Mouse (Mus musculus): ENCODE measurements at regions not wholly inside any gene's neighbourhood (a gene's known extent, or its start where the extent isn't known, plus 50 kb on each side); places are given as distances from the start of the nearest gene placed in this dataset.
A peak's percentile ranks its signal among the peaks of the same experiment; 100 is the strongest.

DNA sequence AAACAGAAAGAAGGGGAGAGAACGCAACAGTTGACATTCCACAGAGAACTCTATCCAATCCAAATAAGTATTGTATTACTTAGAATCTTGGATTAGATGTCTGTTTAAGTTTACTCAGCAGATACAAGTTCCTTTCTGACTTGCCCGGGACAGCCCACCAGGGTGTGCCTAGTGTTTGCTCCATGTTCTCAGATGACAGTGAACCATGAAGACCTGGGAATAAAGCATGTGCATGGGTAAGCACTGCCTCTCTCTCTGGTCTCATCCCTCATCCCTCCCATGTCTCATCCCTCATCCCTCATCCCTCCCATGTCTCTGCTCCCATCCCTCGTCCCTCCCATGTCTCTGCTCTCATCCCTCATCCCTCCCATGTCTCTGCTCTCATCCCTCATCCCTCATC lies 73.7 kb upstream of the S1pr1 start:
- TF ChIP-seq POLR2A (IDR thresholded peaks at IDR 0.05; ENCODE audit: borderline replicate concordance, extremely low read depth, low read depth, low read length) (no peak), CTCF (IDR thresholded peaks at IDR 0.05; ENCODE audit: insufficient read depth, low read length) (no peak)
- DNase-seq, result no peak
- 34% methylated on average over 3 of the region's 3 CpGs for WGBS
- H3K4me3 ChIP-seq (replicated peaks; ENCODE audit: extremely low read depth, low read depth, low read length), result no peak overlapping the region
- no peaks in the 10 kb centered on the region for H3K4me1 ChIP-seq (ENCODE audit: control insufficient read depth, insufficient read depth, low read length)

DNA sequence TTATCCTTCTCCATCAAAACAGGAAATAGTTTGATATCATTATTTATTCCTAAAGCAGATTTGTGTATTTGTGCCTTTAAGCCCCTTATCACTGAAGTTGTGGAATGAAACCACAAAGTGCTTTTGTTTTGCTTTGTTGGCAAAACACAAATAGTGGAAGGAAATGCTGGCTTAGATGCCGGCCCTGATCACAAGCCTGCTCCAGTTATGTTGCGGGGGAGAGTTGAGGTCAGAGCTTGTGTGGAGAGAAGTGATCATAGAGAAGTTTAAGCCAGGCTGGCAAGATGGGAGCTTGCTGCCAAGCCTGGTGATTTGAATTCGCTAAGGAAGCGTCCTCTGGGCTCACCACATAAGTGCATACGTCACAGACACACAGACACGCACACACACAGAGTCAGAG lies 74.2 kb upstream of the S1pr1 start:
- 28% methylated on average over 6 of the region's 6 CpGs for WGBS

DNA sequence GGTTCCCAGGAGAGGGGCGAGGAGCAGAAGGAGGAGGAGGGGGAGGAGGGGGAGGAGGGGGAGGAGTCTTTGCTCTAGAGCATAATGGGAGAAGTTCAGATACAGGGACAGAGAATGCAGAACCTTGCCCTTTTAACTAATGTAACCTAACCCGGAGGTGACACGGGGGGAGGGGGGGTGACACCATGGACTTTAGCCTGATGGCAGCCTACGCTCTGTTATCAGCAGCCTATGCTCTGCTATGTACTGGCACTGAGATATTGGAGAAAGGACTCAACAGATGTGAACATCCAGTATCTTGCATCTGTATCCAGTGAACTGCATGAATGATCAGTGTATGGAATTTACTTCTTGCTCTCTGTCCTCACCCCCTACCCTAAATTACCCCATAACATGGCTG lies 77.7 kb upstream of the S1pr1 start:
- no peak for DNase-seq
- no peak for TF ChIP-seq POLR2A (IDR thresholded peaks at IDR 0.05; ENCODE audit: borderline replicate concordance, extremely low read depth, low read depth, low read length)
- TF ChIP-seq CTCF (IDR thresholded peaks at IDR 0.05; ENCODE audit: insufficient read depth, low read length), result no peak
- H3K4me3 ChIP-seq (replicated peaks; ENCODE audit: extremely low read depth, low read depth, low read length), result no peak overlapping the region
- 50% methylated on average over 4 of the region's 4 CpGs for WGBS
- no peaks in the 10 kb centered on the region for H3K4me1 ChIP-seq (ENCODE audit: control insufficient read depth, insufficient read depth, low read length)

More for the DNA sequence above, 74.2 kb upstream of the S1pr1 start:
- Histone ChIP-seq H3K4me1 (ENCODE audit: control insufficient read depth, insufficient read depth, low read length) (no peaks in the 10 kb centered on the region), H3K4me3 (replicated peaks; ENCODE audit: extremely low read depth, low read depth, low read length) (no peak overlapping the region)
- peak; percentile 21; the same call in 1 of the 2 replicates for TF ChIP-seq POLR2A (IDR thresholded peaks at IDR 0.05; ENCODE audit: borderline replicate concordance, extremely low read depth, low read depth, low read length)
- TF ChIP-seq CTCF (IDR thresholded peaks at IDR 0.05; ENCODE audit: insufficient read depth, low read length), result no peak
- no peak for DNase-seq

DNA sequence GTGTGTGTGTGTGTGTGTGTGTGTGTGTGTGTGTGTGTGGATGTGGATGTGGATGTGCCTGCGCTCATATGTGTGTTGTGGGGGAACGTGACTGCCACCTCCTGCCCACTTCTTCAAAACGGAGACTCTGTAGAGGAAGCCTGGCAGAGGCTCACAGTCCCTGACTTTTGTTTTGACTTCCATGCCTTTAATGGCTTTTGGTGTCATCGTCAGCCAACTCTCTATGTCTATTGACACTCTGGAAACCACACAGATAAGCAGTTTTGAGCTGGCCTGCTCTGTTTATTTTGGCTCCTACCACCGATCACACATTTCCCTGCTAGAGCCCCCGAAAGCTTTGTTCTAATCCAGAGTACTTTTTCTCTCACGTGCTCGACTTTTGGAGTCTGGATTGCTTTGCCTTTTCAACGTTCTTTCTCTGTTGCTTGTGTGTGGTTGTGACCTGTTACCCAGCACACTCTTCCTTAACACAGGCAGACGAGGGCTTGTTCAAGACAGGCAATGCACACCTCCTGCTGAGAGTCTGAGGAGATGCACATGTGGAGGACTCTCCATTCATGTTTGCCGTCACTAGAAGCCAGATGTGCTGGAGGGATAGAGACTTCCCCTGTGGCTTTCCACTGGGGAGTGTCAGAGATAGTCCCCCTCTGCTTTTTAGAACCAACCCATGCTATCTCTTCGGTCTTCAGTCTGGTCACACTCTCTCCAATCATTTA lies 78.6 kb upstream of the S1pr1 start:
- TF ChIP-seq POLR2A (IDR thresholded peaks at IDR 0.05; ENCODE audit: borderline replicate concordance, extremely low read depth, low read depth, low read length) (no peak), CTCF (IDR thresholded peaks at IDR 0.05; ENCODE audit: insufficient read depth, low read length) (peak; percentile 50)
- Histone ChIP-seq H3K4me1 (ENCODE audit: control insufficient read depth, insufficient read depth, low read length) (no peaks in the 10 kb centered on the region), H3K4me3 (replicated peaks; ENCODE audit: extremely low read depth, low read depth, low read length) (no peak overlapping the region)
- peak; percentile 33 for DNase-seq
- WGBS, result 10% methylated on average over 12 of the region's 12 CpGs

DNA sequence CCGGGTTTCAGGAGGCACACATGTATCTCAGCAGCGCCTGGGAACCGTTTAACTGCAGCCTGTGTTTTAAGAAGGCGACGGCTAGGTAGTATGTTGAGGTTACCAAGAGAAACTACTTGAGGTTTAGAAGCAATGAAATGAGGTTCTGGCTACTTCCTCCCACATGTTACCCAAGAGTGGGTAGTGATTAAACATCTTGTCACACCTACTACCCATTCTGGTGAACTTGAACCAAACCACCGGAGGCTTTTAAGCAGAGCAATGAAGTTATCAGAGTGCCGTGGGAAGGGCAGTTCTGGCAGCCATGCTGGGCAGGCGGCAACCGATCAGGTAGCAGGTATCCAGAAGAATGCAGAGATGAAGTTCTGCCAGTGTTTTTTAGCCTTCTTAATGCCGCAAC lies 84.5 kb upstream of the S1pr1 start:
- TF ChIP-seq CTCF (IDR thresholded peaks at IDR 0.05; ENCODE audit: insufficient read depth, low read length), result no peak
- TF ChIP-seq POLR2A (IDR thresholded peaks at IDR 0.05; ENCODE audit: borderline replicate concordance, extremely low read depth, low read depth, low read length), result no peak
- DNase-seq, result no peak
- Histone ChIP-seq H3K4me1 (ENCODE audit: control insufficient read depth, insufficient read depth, low read length) (peaks cover 2% of the 10 kb centered on the region), H3K4me3 (replicated peaks; ENCODE audit: extremely low read depth, low read depth, low read length) (no peak overlapping the region)
- 70% methylated on average over 10 of the region's 10 CpGs for WGBS

DNA sequence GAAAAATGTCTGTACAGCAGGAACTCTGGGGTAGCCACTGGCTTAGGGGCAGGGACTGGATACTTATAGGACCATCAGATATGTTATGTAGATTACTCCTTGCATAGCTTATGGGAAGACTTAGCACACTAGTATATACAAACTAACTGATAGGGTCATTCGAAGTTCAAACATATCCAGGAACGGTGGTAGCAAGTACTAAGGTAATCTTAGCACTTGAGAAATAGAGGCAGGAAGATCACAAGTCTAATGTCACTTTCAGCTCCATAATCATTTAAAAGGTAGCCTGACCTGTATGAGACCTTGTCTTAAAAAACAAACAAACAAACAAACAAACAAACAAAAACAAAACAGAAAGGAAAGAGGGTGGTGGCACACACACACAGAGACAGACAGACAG lies 85.1 kb upstream of the S1pr1 start:
- no peak overlapping the region for H3K4me3 ChIP-seq (replicated peaks; ENCODE audit: extremely low read depth, low read depth, low read length)
- DNase-seq, result no peak
- peaks cover 2% of the 10 kb centered on the region for H3K4me1 ChIP-seq (ENCODE audit: control insufficient read depth, insufficient read depth, low read length)
- WGBS, result 47% methylated on average over 2 of the region's 2 CpGs
- TF ChIP-seq CTCF (IDR thresholded peaks at IDR 0.05; ENCODE audit: insufficient read depth, low read length), result no peak
- no peak for TF ChIP-seq POLR2A (IDR thresholded peaks at IDR 0.05; ENCODE audit: borderline replicate concordance, extremely low read depth, low read depth, low read length)

DNA sequence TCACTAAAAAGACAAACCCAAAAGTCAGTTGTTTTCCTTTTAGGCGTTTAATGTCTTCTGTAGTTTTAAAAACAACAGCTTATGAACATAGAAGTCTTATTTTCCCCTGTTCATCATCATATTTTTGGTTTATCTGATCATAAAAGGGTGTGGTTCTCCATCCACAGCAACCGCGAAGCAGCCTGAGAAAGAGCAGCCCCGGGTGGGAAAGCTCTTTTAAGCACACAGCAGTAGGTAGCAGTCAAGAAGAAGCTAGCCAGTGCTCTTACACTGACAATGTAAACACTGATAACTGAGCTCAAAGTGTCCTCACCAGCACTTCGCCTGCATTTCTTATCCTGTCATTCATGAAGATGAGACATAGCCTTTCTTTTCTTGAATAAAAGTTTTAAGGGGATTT lies 86.0 kb upstream of the S1pr1 start:
- no peak for DNase-seq
- TF ChIP-seq CTCF (IDR thresholded peaks at IDR 0.05; ENCODE audit: insufficient read depth, low read length) (no peak), POLR2A (IDR thresholded peaks at IDR 0.05; ENCODE audit: borderline replicate concordance, extremely low read depth, low read depth, low read length) (no peak)
- H3K4me1 ChIP-seq (ENCODE audit: control insufficient read depth, insufficient read depth, low read length), result peaks cover 2% of the 10 kb centered on the region
- 22% methylated on average over 5 of the region's 5 CpGs for WGBS
- no peak overlapping the region for H3K4me3 ChIP-seq (replicated peaks; ENCODE audit: extremely low read depth, low read depth, low read length)

DNA sequence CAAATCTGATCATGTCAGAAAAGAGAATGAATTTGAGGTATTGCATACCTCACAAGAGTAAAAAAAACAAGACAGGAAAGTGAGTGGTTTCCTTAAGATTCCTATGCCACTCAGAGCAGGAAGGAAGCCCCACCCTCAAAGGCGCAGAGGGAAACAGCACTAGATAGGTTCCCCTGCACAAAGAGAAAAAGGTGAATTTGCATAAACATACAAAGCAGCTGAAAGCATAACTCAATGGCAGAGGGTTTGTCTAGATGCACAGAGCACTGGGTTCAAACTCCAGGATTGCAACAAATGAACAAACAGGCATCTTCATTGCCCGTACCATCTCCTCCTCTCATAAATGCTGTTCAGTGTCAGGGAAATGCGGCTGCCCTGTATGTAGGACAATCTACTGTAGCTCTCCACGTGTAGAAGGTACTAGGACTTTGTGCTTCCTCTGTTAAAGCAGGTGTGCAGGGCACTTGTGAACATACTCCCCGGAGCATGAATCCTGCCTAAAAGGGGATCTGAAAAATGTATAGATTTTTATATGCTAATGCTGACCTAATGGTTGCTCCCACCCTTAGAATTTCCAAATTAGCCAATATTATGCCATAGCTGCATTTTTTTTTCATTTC lies 85.9 kb upstream of the Dph5 start:
- H3K4me3 ChIP-seq (replicated peaks; ENCODE audit: extremely low read depth, low read depth, low read length), result no peak overlapping the region
- WGBS, result 40% methylated on average over 5 of the region's 5 CpGs
- no peak for DNase-seq
- H3K4me1 ChIP-seq (ENCODE audit: control insufficient read depth, insufficient read depth, low read length), result peaks cover 2% of the 10 kb centered on the region
- TF ChIP-seq CTCF (IDR thresholded peaks at IDR 0.05; ENCODE audit: insufficient read depth, low read length) (no peak), POLR2A (IDR thresholded peaks at IDR 0.05; ENCODE audit: borderline replicate concordance, extremely low read depth, low read depth, low read length) (no peak)

DNA sequence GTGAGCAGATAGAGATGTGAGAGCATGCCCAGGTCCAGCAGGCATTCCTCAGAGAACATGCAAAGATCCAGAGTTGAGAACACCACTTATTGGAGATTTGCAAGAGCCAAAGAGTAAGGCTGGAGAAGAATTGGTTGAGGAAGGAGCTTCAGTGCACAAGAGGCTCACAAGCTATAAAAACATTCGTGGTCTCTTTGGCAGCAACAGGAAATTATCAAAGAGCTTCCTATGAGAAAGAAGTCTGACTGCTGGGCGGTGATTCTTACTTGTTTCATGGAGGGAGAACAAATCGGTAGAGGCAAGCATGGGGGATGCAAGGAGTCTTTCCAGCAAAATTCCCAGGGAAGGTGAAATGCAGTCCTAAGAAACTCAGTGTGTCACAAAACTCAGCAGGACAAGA lies 83.0 kb upstream of the Dph5 start:
- no peak for DNase-seq
- no peak for TF ChIP-seq POLR2A (IDR thresholded peaks at IDR 0.05; ENCODE audit: borderline replicate concordance, extremely low read depth, low read depth, low read length)
- TF ChIP-seq CTCF (IDR thresholded peaks at IDR 0.05; ENCODE audit: insufficient read depth, low read length), result no peak

DNA sequence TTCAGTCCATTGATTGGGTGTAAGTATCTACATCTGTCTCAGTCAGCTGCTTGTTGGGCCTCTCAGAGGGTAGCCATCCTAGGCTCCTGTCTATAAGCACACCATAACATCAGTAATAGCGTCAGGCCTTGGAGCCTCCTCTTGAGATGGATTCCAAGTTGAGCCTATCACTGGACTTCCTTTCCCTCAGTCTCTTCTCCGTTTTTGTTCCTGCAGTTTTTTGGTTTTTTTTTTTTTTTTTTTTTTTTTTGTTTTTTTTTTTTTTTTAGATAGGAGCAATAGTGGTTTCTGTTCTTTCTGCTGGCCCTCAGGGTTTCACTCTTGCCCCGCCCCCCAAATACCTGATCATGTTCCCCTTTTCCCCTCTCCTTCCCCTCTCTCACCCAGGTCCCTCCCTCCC lies 80.6 kb upstream of the Dph5 start:
- DNase-seq, result no peak
- TF ChIP-seq POLR2A (IDR thresholded peaks at IDR 0.05; ENCODE audit: borderline replicate concordance, extremely low read depth, low read depth, low read length) (no peak), CTCF (IDR thresholded peaks at IDR 0.05; ENCODE audit: insufficient read depth, low read length) (no peak)
- Histone ChIP-seq H3K4me1 (ENCODE audit: control insufficient read depth, insufficient read depth, low read length) (no peaks in the 10 kb centered on the region; the same call in 1 of the 2 replicates), H3K4me3 (replicated peaks; ENCODE audit: extremely low read depth, low read depth, low read length) (no peak overlapping the region)
- WGBS, result 72% methylated on average over 3 of the region's 3 CpGs

More for the DNA sequence above, 83.0 kb upstream of the Dph5 start:
- H3K4me1 ChIP-seq (ENCODE audit: control insufficient read depth, insufficient read depth, low read length), result peaks cover 2% of the 10 kb centered on the region
- 39% methylated on average over 3 of the region's 3 CpGs for WGBS
- no peak overlapping the region for H3K4me3 ChIP-seq (replicated peaks; ENCODE audit: extremely low read depth, low read depth, low read length)
